Mouse (Mus musculus): Measurements from ENCODE around the gene Slc25a12. TPM values are rescaled to one million over a fixed set of nuclear protein-coding genes. Genes with fewer than 3 reads are reported as not detected.
A peak's percentile ranks its signal among the peaks of the same experiment; 100 is the strongest.

Gene Slc25a12
- total RNA-seq, 2 experiments from 2014 or later, result 379 to 427 TPM

DNA sequence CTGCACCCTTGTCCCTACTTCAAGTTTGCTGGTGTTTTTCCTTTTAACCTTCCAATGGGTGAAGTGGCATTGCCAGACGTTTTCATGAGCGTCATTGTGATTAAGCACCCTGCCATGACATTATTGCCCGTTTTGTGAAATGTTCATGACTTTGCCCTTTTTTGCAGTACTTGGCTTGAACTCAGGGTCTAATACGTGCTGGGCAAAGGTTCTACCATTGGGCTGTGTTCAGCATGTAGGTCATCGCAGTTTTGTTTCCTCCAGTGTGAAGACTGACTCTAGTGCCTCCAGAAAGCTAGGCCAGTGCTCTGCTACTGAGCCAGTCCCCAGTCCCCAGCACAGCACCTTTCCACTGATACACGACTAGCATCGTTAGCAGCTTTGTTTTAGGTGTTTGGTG lies 111.0 kb downstream of the Slc25a12 start:
- no peak for DNase-seq (ENCODE audit: low spot score)

DNA sequence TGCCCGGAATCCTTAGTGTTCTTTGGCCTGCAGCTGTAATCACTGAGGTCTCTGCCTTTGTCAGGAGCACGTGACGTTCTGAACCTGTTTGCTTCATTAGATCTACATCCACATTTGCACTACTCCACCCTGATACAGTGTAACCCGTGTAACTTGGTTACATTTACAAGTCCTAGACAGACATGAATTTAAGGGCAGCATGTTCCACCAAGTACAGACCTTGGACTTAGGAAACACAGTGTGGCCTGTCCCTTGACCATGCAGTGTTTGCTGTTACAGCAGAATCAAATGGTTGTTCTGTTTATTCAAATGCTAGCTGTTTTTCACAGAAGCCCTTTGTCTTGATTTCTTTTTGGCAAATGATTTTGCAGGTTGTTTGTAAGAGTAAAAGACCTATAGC lies 112.7 kb downstream of the Slc25a12 start:
- no peak for DNase-seq (ENCODE audit: low spot score)

DNA sequence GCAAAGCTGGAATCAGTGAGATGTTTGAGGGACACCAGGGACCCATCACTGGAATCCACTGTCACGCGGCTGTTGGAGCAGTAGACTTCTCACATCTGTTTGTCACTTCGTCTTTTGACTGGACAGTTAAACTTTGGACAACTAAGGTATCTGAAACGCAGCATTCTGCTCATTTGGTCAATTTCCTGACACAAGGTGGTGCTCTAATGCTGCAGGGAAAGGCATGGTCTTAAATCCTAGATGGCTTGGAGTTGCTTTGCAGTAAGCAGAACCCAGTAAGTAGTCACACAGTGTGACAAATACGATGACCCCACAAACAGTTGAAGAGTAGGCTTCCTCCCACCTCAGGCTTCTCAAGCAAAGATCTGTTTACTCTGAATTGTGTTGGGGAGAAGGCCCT lies 116.7 kb downstream of the Slc25a12 start:
- peak; percentile 13 for DNase-seq (ENCODE audit: low spot score)

DNA sequence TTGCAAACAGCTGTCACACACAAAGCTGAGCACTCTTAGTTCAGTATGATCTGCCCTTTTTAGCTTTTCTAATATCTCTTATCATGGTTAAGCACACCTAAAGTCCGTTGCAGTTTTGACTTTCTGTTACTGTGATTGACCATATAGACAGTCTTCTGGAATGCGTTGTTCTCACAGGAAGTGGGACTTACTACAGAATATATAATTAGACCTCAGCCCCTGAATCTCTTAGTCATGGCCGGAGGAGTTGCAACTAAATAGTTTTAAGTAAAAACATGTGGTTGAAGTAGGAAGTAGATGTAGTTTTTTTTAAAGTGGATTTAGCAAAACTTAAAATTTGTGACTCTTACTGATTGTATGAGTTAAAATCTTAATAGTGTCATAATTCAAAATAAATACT lies 119.5 kb downstream of the Slc25a12 start:
- no peak for DNase-seq (ENCODE audit: low spot score)

DNA sequence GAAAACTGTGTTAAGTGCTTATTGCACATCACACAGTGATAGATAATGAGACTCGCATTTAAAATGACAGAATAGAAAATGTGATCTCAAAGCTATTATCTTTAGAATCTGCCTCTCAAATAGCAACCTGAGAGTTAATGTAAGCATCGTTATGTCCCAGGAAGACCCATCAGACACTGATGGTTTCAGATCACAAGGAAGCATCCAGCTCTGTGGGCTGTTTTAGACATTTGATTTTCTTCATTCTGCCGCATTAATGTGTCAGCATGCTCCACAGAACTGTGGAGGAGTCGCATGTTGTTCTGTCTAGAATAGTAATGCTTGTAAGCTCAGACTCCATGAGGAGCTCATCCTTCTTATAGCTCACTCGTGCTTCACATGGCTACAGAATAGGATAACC lies 121.5 kb downstream of the Slc25a12 start:
- no peak for DNase-seq (ENCODE audit: low spot score)

DNA sequence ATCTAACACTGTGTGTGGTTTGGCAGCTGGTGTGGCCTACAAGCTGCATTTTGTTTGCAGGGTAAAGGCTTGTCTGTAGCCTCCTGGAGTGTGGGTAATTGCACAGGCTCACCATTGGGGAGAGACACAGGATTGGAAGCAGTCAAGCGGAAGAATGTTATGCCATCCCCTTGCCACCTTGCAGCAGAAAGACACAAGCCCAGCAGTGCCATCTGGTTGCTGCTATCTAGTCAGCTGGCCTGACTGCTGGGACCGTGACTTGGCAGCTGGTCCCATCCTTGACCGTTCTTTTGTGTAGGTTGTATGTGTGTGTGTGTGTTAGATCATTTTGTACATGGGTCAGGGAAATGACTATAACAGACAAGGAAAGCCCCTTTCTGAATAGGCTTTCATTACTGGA lies 122.1 kb downstream of the Slc25a12 start:
- DNase-seq (ENCODE audit: low spot score), result no peak

DNA sequence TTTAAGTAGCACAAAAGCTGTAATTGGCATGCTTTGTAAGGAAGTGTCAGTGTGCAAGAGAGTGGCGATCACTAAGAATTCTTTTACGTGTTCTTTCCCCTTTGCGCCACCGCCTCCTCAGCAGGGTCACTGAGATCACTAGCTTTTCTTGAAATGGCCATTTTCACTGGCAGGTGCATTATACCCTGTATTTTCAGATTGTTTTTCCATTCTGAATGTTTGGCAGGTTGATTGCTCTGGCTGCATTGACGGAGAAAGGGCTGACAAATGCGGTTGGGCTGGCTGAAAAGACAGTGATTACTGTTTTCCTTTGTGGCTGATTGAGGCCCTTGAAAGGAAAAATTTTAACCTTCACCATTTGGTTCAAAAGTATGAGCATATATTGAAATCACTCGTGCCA lies 122.7 kb downstream of the Slc25a12 start:
- no peak for DNase-seq (ENCODE audit: low spot score)

DNA sequence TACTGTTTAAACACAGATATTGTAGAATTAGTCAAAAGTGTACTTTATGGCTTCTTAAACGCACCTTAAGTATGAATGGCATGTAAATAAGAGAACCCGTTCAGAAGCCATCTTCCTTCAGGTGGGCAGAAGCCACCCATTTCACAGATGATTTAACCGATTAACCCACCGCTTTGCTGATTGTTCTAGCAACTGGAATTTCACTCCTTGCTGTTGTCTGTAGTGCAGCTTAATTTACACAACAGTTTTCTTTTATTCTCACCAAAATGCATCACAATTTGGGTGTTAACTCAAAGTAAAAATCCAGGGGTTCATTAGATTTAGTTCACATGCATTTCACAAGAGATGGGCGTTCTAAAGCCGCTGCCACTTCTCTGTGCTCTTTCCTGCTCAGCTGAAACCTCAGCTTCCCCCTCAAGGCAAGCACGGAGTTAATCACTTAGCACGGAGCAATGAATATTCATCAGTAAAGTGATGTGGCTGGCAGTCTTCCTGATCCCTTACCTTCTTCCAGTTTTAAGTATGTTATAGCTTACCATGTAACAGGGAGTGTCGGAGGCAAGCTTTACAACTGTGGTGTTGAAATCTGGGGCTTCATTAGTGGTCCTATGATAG lies 124.4 kb downstream of the Slc25a12 start:
- no peak for DNase-seq (ENCODE audit: low spot score)

DNA sequence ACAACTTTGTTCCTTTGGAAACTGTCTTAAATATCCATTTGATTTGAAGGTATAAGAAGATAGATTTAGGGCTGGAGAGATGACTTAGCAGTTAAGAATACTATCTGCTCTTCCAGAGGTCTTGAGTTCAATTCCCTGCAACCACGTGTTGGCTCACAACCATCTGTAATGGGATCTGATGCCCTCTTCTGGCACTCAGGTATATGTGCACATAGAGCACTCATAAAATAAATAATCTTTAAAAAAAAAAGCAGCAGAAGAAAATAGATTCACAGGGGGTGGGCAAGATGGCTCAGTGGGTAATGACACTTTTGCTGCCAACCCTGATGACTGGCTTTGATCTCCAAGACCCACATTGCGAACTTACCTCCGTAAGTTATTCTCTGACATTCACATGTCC lies 125.4 kb downstream of the Slc25a12 start:
- DNase-seq (ENCODE audit: low spot score), result no peak

DNA sequence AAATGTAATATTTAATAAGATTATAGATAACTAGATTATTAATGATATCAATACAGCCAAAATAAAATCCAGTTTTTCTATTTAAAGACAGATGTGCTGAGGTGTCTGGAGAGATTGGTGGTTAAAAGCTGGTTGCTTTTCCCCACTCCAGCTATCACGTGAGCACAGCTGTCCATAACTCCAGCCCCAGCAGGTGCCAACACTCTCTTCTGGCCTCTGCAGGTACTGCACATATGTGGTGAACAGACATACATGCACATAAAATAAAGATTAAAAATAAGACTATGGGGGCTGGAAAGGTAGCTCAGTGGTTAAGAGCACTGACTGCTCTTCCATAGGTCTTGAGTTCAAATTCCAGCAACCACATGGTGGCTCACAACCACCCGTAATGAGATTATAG lies 126.0 kb downstream of the Slc25a12 start:
- no peak for DNase-seq (ENCODE audit: low spot score)

DNA sequence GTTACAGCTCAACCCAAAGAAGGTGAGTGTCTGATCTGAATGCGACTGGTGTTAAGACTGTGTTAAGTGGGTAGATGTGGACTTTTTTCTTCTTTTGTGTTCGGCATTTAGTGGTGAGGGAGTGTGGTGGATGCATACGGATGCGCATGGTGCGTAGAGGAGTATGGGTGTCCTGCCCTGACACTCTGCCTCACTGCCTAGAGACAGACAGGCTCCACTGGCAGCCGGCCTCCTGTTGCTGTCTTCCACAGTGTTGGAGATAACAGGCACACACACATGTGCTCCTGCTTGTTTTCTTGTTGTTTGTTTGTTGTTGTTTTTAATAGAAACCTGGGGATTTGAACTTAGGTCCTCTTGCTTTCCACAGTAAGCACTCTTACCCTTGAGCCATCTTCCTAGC lies 131.5 kb downstream of the Slc25a12 start:
- no peak for DNase-seq (ENCODE audit: low spot score)

DNA sequence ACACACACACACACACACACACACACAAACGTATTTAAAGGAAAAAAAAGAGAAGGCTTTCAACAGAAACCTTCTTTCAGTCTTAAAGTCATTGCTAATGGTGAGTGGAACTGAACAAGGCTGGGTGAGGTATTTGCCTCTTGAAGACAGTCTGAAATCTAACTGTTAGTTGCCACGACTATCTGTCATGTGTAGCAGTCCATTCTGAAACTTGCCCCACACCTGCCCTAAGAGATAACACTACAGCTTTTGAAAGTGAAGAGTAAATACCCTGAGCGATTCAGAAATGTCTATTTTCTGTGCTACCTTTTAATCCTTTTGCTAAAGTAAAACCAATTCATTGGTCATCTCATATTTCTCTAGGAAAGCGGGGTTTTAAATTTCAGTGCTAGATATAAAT lies 132.1 kb downstream of the Slc25a12 start:
- no peak for DNase-seq (ENCODE audit: low spot score)

DNA sequence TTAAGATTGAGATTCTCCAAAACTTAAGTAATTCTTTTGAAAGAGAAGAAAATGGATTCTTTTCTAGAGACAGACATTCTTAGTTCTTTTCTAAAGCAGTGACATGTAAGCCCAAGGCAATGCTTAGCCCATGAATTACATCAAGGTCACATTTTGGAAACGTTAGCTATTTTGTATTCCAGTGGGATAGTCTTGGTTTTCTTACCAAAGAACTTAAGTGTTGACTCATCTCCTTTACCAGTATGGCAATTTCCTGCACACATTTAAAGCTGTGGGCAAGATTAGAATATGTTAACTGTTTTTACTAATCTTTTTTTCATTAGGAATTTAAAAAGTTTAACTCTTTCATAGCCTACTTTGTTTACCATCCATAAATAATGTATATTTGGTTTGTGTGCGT lies 134.6 kb downstream of the Slc25a12 start:
- no peak for DNase-seq (ENCODE audit: low spot score)

DNA sequence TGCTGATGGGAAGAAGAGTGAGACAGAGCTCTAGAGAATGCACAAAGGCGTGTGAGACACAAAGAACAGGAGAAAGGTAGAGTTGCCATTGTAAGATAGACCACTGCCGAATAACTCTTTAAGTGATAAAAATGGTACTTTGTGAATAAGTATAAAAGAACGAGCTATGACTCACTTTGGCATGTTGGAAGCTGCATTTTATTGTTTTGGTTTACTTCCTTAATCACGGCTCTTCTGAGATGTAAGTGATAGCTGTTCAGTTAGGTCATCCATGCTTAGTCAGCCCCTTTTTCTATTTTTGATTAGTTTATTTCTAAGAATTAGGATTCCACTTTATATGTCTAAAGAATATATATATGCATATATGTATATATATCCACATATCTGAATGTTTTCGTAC lies 135.6 kb downstream of the Slc25a12 start:
- DNase-seq (ENCODE audit: low spot score), result no peak

DNA sequence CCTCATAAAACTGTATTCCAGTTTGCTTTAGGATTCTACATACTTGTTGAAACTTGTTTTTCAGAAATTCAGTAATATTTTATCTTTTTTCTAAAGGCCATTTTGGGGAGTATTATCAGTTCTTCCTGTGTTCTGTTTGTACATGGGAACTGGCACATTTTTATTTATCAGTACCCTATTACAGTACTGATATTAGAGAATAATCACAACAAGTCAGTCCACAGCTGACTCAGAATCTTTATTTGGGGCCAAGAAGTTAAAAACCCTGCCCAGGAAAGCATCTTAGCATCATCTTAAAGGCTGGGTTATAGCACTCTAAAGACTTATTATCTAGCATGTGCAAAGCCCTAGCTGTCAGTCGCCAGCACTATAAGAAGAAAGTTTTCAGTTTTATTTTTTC lies 137.9 kb downstream of the Slc25a12 start:
- no peak for DNase-seq (ENCODE audit: low spot score)

DNA sequence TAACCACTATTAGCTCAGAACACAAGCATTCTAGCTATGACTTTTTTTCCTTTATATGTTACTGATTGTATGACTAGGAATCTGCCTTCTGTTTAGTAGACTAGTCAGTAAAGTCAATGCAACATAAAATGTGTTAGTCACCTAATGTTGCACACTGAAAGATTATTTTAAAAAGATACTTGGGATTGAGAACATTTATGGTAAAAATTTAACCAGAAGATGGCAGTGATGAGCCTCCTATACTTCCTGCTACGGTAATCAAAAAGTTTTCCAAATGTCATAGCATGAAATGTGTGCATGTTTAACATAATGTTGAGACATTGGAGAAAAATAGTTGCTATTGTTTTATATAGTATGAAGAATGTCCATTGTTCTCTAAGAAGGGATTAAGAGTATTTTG lies 140.2 kb downstream of the Slc25a12 start:
- no peak for DNase-seq (ENCODE audit: low spot score)

Other genes with a start within 250 kb of the Slc25a12 start
- gene Cybrd1, start 249.8 kb downstream of the Slc25a12 start, total RNA-seq (2021), result under 1 TPM; 0.14 to 0.21 TPM
- 10 to 100 TPM; 40.4 to 42.3 TPM for gene Dync1i2, start 156.0 kb downstream of the Slc25a12 start, total RNA-seq (2021)
- 10 to 100 TPM; 16.7 to 18.4 TPM for gene Hat1, start 21.2 kb upstream of the Slc25a12 start, total RNA-seq (2021)
- 10 to 100 TPM; 25.2 to 30.6 TPM for gene Metap1d, start 85.5 kb upstream of the Slc25a12 start, total RNA-seq (2021)
- gene Dlx1, start 160.4 kb upstream of the Slc25a12 start, total RNA-seq (2021), result not detected
- gene Dlx2, start 179.0 kb upstream of the Slc25a12 start, total RNA-seq (2021), result not detected